Mouse (Mus musculus): ENCODE results near the gene Sipa1l1.

Gene Sipa1l1

GRCm38 (mm10) chr12:82298662-82299460 lies 129.7 kb downstream of the Sipa1l1 start:
- no peak for DNase-seq

GRCm38 (mm10) chr12:82304140-82304539 lies 135.0 kb downstream of the Sipa1l1 start:
- no peak for DNase-seq

- no peak for DNase-seq
Measured at GRCm38 (mm10) chr12:82306035-82306434, 136.9 kb downstream of the Sipa1l1 start.

GRCm38 (mm10) chr12:82311593-82311992 lies 142.5 kb downstream of the Sipa1l1 start:
- no peak for DNase-seq

GRCm38 (mm10) chr12:82312091-82312820 lies 143.1 kb downstream of the Sipa1l1 start:
- DNase-seq, result no peak

GRCm38 (mm10) chr12:82313091-82313490 lies 144.0 kb downstream of the Sipa1l1 start:
- no peak for DNase-seq

GRCm38 (mm10) chr12:82319436-82320131 lies 150.5 kb downstream of the Sipa1l1 start:
- DNase-seq, result no peak

- DNase-seq, result no peak
Measured at GRCm38 (mm10) chr12:82320204-82320603, 151.1 kb downstream of the Sipa1l1 start.

- no peak for DNase-seq
Measured at GRCm38 (mm10) chr12:82321397-82321796, 152.3 kb downstream of the Sipa1l1 start.

- DNase-seq, result no peak
Measured at GRCm38 (mm10) chr12:82321855-82322254, 152.7 kb downstream of the Sipa1l1 start.

- DNase-seq, result peak in 1 of 2 experiments; percentile 24
Measured at GRCm38 (mm10) chr12:82322759-82323451, 153.8 kb downstream of the Sipa1l1 start.

- no peak for DNase-seq
Measured at GRCm38 (mm10) chr12:82324621-82325020, 155.5 kb downstream of the Sipa1l1 start.

- no peak for DNase-seq
Measured at GRCm38 (mm10) chr12:82325502-82325901, 156.4 kb downstream of the Sipa1l1 start.

GRCm38 (mm10) chr12:82326438-82326837 lies 157.3 kb downstream of the Sipa1l1 start:
- no peak for DNase-seq

- DNase-seq, result no peak
Measured at GRCm38 (mm10) chr12:82328112-82328511, 159.0 kb downstream of the Sipa1l1 start.

GRCm38 (mm10) chr12:82332836-82333614 lies 163.9 kb downstream of the Sipa1l1 start:
- no peak for DNase-seq

GRCm38 (mm10) chr12:82333999-82334398 lies 164.9 kb downstream of the Sipa1l1 start:
- DNase-seq, result no peak

- DNase-seq, result no peak
Measured at GRCm38 (mm10) chr12:82334550-82334949, 165.4 kb downstream of the Sipa1l1 start.

- DNase-seq, result no peak
Measured at GRCm38 (mm10) chr12:82335095-82335494, 166.0 kb downstream of the Sipa1l1 start.

- no peak for DNase-seq
Measured at GRCm38 (mm10) chr12:82338550-82338949, 169.4 kb downstream of the Sipa1l1 start.

GRCm38 (mm10) chr12:82339221-82339861 lies 170.2 kb downstream of the Sipa1l1 start:
- no peak for DNase-seq

Measured in thymus, postnatal 36 days (tissue).